Mouse (Mus musculus) embryonic facial prominence, embryonic 11.5 days (tissue): Measurements from ENCODE around the gene Ang6. TPM values are rescaled to one million over a fixed set of nuclear protein-coding genes. Genes with fewer than 3 reads are reported as not detected.
"Not testable (repeated sequence)": the region's sequence is repeated elsewhere in the genome, so short reads cannot be mapped to it uniquely, and the experiment has no call there.

Source experiments
- ATAC-seq: fragments of 200-750 bp; cut with Nextera tagmentation; replicated peaks from 2 replicates; pipeline ENCODE4 v1.8.0; 2017; ENCODE audit warnings: low read depth; ENCODE audit not compliant: insufficient number of reproducible peaks, low FRiP score, low TSS enrichment
- DNase-seq: peaks from one replicate; pipeline ENCODE4 v3.0.0-alpha.2; 2015; ENCODE audit warnings: low spot score
- H3K27ac ChIP-seq: fragments of 300-500 bp; sonication (generic); replicated peaks from 2 replicates; pipeline ENCODE4 v1.5.1; 2014; ENCODE audit warnings: mild to moderate bottlenecking, low read depth, low read length, control low read depth
- H3K27me3 ChIP-seq: fragments of 300-500 bp; sonication (generic); 2 replicates; pipeline ENCODE4 v1.6.1; 2014; ENCODE audit warnings: mild to moderate bottlenecking, low read length, moderate library complexity, mixed read lengths; ENCODE audit not compliant: control insufficient read depth, insufficient read depth
- H3K36me3 ChIP-seq: fragments of 300-500 bp; sonication (generic); replicated peaks from 2 replicates; pipeline ENCODE4 v1.6.1; 2014; ENCODE audit warnings: low read depth, mild to moderate bottlenecking, low read length, moderate library complexity, mixed read lengths; ENCODE audit not compliant: control insufficient read depth, insufficient read depth
- H3K4me1 ChIP-seq: fragments of 300-500 bp; sonication (generic); 2 replicates; pipeline ENCODE4 v1.6.1; 2014; ENCODE audit warnings: low read length, mixed read lengths; ENCODE audit not compliant: control insufficient read depth, insufficient read depth
- H3K4me2 ChIP-seq: fragments of 300-500 bp; sonication (generic); 2 replicates; pipeline ENCODE4 v1.6.1; 2014; ENCODE audit warnings: low read depth, mild to moderate bottlenecking, control low read depth, low read length, moderate library complexity
- H3K4me3 ChIP-seq: fragments of 300-500 bp; sonication (generic); 2 replicates; pipeline ENCODE4 v1.5.1; 2014; ENCODE audit warnings: low read depth, low read length, control low read depth
- H3K9ac ChIP-seq: fragments of 300-500 bp; sonication (generic); replicated peaks from 2 replicates; pipeline ENCODE4 v1.6.1; 2014; ENCODE audit warnings: mild to moderate bottlenecking, control low read depth, low read length
- H3K9me3 ChIP-seq: fragments of 300-500 bp; sonication (generic); replicated peaks from 2 replicates; pipeline ENCODE4 v1.6.1; 2016; ENCODE audit warnings: mild to moderate bottlenecking, low read length, inconsistent platforms, mixed read lengths; ENCODE audit not compliant: control insufficient read depth
- WGBS: fragments of 180-500 bp; shearing (Covaris S2); extraction: QIAGEN DNeasy Blood & Tissue Kit; methylation state at CpG from one replicate; pipeline ENCODE4 v1.1.7; 2014; 5-methylcytosine and 5-hydroxymethylcytosine counted together
- polyA plus RNA-seq: library from polyadenylated mRNA; unstranded; fragments of >200 nt; fragmentation: Nextera tagmentation; extraction: Ambion mirVana; gene quantifications from 2 replicates; pipeline ENCODE4 v1.2.1, GENCODE M21; 2014

The Ang6 gene
- not detected in 2 replicates for polyA plus RNA-seq

DNA sequence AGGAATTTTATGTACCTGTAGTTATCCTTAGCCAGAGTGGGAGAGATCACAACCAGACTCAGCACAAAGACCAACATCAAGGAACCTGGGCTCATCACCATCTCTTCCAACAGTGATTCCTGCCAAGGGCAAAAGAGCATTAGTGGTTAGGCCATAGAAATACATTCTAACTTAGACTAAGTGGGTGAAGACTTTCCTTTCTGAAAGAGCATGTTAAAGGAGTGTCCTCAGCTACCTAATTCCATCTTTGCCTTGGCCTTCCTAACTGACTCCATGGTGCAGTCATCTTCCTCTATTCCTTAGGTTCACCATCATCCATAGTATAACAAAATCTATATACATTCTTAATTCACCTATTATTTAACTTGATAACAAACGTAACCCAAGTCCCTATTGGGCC is at the start of gene Ang6:
Gene Ang6, minus strand, starts transcription at position 101 of the 400 bp plus-strand sequence.
- H3K9me3 ChIP-seq = no peaks in the 10 kb centered on the region
- H3K4me1 ChIP-seq = no peaks in the 10 kb centered on the region
- H3K36me3 ChIP-seq = no peaks in the 10 kb centered on the region
- H3K4me2 ChIP-seq = no peak within 1 kb of the TSS
- no peak for ATAC-seq
- 77% methylated on average over 1 of the region's 1 CpGs for WGBS
- DNase-seq = no peak
- no peak within 1 kb of the TSS for H3K4me3 ChIP-seq
- H3K27me3 ChIP-seq = no peaks in the 10 kb centered on the region
- H3K9ac ChIP-seq = no peak within 1 kb of the TSS
- H3K27ac ChIP-seq = no peak within 1 kb of the TSS

DNA sequence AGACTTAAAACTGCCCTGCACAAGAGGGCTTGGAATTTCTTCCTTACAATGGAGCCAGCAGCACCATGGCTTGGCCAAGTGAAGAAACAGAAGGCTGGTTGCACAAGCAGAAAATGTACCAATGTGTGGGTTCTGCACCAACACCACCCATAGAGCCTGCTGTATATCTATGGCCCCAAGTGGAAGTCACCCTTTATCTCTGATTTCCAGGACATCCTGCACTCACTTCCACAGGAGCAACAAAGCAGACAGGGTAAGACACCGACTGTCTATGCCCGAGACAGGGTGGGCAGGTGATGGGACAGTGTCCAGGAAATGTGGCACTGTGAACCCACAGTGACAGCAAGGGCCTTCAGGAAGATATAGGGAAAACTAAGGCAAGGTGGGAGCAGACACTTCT is 44.5 kb upstream of the Ang6 start:
- not testable (repeated sequence) for H3K4me3 ChIP-seq, ATAC-seq, H3K9me3 ChIP-seq, H3K27me3 ChIP-seq, H3K27ac ChIP-seq, H3K36me3 ChIP-seq, H3K9ac ChIP-seq, H3K4me1 ChIP-seq, DNase-seq, H3K4me2 ChIP-seq
- WGBS = 90% methylated on average over 2 of the region's 2 CpGs

DNA sequence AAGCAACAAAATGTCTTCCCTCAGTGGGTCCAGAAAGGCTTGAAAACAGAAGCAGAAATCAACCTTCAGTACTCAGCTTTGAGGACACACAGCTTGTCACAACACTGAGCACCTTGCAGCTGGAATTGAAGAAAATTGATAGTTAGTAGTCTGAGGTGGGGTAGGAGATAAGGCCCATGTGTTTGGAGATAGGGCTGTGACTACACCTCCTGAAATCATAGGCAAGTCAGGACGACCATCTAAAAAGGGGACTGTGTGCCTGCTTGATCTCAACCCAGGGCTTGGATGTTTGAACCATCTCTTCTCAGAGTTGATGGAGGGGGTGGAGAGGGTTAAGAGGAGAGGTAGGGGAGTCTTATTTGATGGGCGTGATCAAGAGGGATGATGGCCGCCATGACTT is 29.8 kb upstream of the Ang6 start:
- not testable (repeated sequence) for H3K4me1 ChIP-seq, H3K36me3 ChIP-seq, H3K4me3 ChIP-seq, H3K27me3 ChIP-seq, H3K4me2 ChIP-seq, H3K27ac ChIP-seq, H3K9ac ChIP-seq, ATAC-seq, H3K9me3 ChIP-seq, DNase-seq
- WGBS = 62% methylated on average over 1 of the region's 3 CpGs

DNA sequence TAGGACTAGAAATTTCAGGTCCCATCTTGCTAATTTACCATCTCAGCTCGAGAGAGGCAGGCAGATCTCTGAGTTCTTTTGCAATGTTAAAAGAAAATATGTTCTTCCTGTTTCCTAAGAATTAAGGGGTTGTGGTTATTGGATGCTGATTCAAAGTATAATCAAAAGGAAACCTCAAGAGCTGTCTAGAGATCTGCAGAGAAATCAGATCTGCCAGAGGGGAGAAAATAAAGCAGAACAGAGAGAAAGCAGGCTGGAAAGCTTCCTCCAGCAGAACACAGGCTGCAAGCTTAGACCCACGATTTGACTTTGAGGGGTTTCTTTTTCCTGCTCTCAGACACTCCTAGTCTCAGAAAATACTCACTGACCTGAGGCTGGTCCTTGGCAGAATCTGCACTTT is 7.6 kb upstream of the Ang6 start:
- not testable (repeated sequence) for ATAC-seq, H3K36me3 ChIP-seq, H3K4me2 ChIP-seq, DNase-seq, H3K4me1 ChIP-seq, H3K27ac ChIP-seq, H3K9ac ChIP-seq, H3K4me3 ChIP-seq, H3K9me3 ChIP-seq, H3K27me3 ChIP-seq
- 57% methylated on average over 2 of the region's 2 CpGs for WGBS

DNA sequence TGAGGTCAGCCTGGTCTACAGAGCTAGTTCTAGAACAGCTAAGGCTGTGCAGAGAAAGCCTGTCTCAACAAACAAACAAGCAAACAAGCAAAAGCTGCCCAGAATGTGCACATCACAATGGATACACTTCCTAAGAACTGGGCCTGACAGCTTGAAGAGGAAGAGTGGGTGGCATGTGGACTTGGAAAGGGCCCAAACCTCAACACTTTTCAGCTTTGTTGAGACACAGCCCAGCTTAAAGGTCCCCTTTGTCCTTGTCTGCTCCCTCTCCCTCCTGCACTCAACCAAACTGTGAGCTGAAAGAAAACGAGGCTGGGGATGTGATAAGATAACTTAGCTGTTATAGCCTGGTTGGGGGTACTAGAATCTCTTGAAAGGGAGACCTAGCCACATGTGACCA is 6.0 kb upstream of the Ang6 start:
- ATAC-seq, H3K4me3 ChIP-seq, H3K27me3 ChIP-seq, H3K9me3 ChIP-seq, H3K4me2 ChIP-seq, H3K36me3 ChIP-seq, H3K9ac ChIP-seq, H3K27ac ChIP-seq, H3K4me1 ChIP-seq, DNase-seq: not testable (repeated sequence)
- no CpG with 5 or more reads among the region's 1 CpGs for WGBS

DNA sequence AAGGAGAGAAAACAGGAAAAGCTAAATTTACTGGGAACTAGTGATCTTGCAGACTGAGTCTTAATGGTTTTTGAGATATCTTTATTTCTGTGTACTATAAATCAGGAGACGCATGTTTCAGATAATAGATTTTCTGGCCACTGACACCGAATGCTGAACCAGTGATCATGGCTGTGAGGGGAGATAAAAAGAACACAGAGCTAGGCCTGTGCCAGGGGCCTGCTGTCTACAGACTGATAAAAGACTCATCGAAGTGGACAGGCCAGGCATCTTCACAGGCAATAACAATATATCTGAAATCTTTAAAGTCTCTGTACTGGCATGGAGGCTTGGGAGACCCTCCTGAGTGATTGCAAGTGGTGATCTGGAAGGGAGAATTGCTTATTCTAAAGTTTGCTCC is 469 bp downstream of the Ang6 start:
- ATAC-seq (no peak), DNase-seq (no peak)
- H3K36me3 ChIP-seq = no peaks in the 10 kb centered on the region
- no peaks in the 10 kb centered on the region for H3K4me1 ChIP-seq
- no peak overlapping the region for H3K4me3 ChIP-seq
- H3K27ac ChIP-seq = no peak overlapping the region
- no peak overlapping the region for H3K9ac ChIP-seq
- 88% methylated on average over 3 of the region's 3 CpGs for WGBS
- H3K27me3 ChIP-seq = no peaks in the 10 kb centered on the region
- no peak overlapping the region for H3K4me2 ChIP-seq
- no peaks in the 10 kb centered on the region for H3K9me3 ChIP-seq

DNA sequence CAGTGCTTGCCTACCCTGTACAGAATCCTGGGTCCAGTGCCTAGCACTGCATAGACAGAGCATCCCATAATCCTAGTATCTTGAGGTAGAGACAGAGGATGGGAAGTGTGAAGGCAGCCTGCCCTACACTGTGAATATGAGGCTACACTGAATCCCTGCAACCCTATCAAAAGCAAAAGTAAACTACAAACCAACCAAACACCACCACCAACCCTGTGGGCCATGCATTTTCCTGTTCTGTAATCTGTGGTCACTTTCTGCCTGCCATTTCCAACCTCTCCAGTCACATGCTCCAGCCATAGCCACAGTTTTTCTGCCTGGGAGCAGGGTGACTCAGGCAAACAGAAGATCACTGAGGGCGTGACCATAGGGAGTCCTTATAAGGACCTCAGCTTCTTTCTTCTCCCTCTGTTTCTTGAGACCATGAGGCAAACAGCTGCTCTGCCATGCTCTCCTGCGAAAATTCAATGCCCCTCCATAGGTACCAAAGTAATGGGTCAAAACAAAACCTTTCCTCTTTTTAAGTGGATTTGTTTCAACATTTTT is 3.5 kb downstream of the Ang6 start:
- H3K36me3 ChIP-seq, H3K4me3 ChIP-seq, H3K9ac ChIP-seq, ATAC-seq, H3K4me1 ChIP-seq, DNase-seq, H3K9me3 ChIP-seq, H3K27me3 ChIP-seq, H3K27ac ChIP-seq, H3K4me2 ChIP-seq: not testable (repeated sequence)
- 88% methylated on average over 2 of the region's 2 CpGs for WGBS

DNA sequence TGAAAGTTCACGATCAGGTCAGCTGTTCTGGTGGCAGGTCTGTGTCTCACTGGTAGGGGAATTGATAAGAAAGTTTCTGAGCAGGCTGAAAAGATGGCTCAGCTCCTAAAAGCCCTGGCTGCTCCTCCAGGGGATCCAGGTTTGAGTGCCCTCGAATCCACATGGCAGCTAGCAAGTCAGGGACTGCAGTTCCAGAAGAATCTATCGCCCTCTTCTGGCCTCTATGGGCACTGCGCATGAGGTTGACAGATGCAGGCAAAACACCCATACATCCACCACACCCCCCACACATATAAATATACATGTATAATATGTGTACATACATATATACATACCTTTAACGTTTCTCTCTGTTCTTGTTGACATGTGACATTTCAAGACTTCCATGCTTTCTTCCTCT is 14.7 kb downstream of the Ang6 start:
- H3K9me3 ChIP-seq, H3K27ac ChIP-seq, H3K4me2 ChIP-seq, H3K36me3 ChIP-seq, H3K4me3 ChIP-seq, H3K27me3 ChIP-seq, H3K4me1 ChIP-seq, H3K9ac ChIP-seq: not testable (repeated sequence)
- WGBS = 11% methylated on average over 5 of the region's 5 CpGs
- DNase-seq (peak; percentile 76), ATAC-seq (0 out of 2 replicates have a peak, but pooled peaks have one; percentile 42)
